Mouse (Mus musculus) testis, adult 2 months (tissue): ENCODE measurements around the gene Pias1. TPM values are rescaled to one million over a fixed set of nuclear protein-coding genes. Genes with fewer than 3 reads are reported as not detected.

Experiments
- H3K27ac ChIP-seq: fragments of 200-500 bp; 2 replicates; pipeline ENCODE4 v1.5.1; 2012; ENCODE audit warnings: low read depth, low read length; ENCODE audit not compliant: control insufficient read depth, insufficient read depth
- H3K27me3 ChIP-seq: fragments of 200-500 bp; 2 replicates; pipeline ENCODE4 v1.6.1; 2012; ENCODE audit warnings: mild to moderate bottlenecking, low read length, moderate library complexity; ENCODE audit not compliant: control insufficient read depth, insufficient read depth
- H3K36me3 ChIP-seq: fragments of 200-500 bp; 2 replicates; pipeline ENCODE4 v1.6.1; 2012; ENCODE audit warnings: mild to moderate bottlenecking, low read length; ENCODE audit not compliant: control insufficient read depth, insufficient read depth
- H3K4me1 ChIP-seq: fragments of 200-500 bp; 2 replicates; pipeline ENCODE4 v1.6.1; 2012; ENCODE audit warnings: low read length; ENCODE audit not compliant: control insufficient read depth, insufficient read depth
- H3K4me3 ChIP-seq: fragments of 200-500 bp; 2 replicates; pipeline ENCODE4 v1.5.1; 2012; ENCODE audit warnings: low read depth, mild to moderate bottlenecking, low read length, moderate library complexity, mixed read lengths; ENCODE audit not compliant: control insufficient read depth
- CTCF ChIP-seq: fragments of 200-500 bp; IDR thresholded peaks from 2 replicates; pipeline ENCODE4 v1.5.1; 2012; ENCODE audit warnings: low read depth, mild to moderate bottlenecking, inconsistent platforms, low read length, moderate library complexity; ENCODE audit not compliant: control insufficient read depth, insufficient read depth, insufficient replicate concordance
- POLR2A ChIP-seq: fragments of 200-500 bp; IDR thresholded peaks from 2 replicates; pipeline ENCODE4 v1.6.1; 2012; ENCODE audit warnings: low read depth, mild to moderate bottlenecking, inconsistent platforms, low read length, moderate library complexity; ENCODE audit not compliant: control insufficient read depth
- polyA plus RNA-seq: library from polyadenylated mRNA; depleted of rRNA; stranded (reverse); fragments of >200 nt; gene quantifications from 2 replicates; pipeline ENCODE4 v1.2.3, GENCODE M21; 2012; rRNA removed

The Pias1 gene
- polyA plus RNA-seq, result 215 and 280 TPM in 2 replicates

DNA sequence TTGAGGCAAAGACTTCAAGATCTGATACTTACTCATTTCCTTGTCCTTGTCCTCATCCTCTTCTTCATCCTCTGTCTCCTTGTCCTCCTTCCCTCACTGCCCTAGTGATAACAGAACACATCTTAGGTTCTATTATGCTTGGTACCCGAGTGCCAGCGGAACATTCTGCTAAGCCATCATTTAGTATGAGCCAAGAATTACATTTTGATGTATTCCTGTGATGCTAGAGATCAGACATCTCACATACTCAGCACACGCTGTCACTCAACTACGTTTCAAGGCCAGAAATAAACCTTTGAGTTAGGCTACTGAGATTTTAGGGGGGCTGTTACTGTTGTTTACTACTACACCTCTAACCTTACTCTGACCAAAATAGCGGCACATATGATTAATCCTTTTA, at the start of gene Pias1:
Gene Pias1, minus strand, starts transcription at position 101 of the 400 bp plus-strand sequence.
- H3K36me3 ChIP-seq, result no peaks in the 10 kb centered on the region
- H3K27ac ChIP-seq, result no peak within 1 kb of the TSS
- TF ChIP-seq POLR2A (no peak), CTCF (no peak)
- H3K4me1 ChIP-seq, result no peaks in the 10 kb centered on the region
- peak within 1 kb of the TSS; percentile 77 for H3K4me3 ChIP-seq
- no peaks in the 10 kb centered on the region for H3K27me3 ChIP-seq

DNA sequence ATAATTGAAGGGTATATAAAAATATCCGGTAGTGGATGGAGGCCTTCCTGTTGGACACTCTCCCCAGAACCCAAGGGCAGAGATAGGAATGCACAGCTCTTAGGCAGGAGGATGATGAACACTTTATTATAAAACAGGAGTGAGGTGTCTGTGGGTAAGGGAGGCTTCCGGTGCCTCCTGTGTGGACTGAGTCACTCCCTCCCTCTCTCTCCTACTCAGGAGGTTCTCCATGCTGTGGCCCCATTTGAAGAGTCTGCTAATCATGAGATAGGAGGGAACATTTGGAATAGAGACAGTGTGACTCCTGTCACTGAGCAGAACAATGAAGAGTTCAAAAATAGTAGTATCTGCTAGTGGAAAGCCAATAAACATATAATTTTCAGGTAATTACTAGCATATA, 47.7 kb upstream of the Pias1 start:
- Histone ChIP-seq H3K27me3 (no peaks in the 10 kb centered on the region), H3K4me1 (peaks cover 4% of the 10 kb centered on the region; the same call in 1 of the 2 replicates), H3K27ac (no peak overlapping the region), H3K4me3 (no peak overlapping the region), H3K36me3 (no peaks in the 10 kb centered on the region)
- TF ChIP-seq POLR2A (no peak), CTCF (no peak)

DNA sequence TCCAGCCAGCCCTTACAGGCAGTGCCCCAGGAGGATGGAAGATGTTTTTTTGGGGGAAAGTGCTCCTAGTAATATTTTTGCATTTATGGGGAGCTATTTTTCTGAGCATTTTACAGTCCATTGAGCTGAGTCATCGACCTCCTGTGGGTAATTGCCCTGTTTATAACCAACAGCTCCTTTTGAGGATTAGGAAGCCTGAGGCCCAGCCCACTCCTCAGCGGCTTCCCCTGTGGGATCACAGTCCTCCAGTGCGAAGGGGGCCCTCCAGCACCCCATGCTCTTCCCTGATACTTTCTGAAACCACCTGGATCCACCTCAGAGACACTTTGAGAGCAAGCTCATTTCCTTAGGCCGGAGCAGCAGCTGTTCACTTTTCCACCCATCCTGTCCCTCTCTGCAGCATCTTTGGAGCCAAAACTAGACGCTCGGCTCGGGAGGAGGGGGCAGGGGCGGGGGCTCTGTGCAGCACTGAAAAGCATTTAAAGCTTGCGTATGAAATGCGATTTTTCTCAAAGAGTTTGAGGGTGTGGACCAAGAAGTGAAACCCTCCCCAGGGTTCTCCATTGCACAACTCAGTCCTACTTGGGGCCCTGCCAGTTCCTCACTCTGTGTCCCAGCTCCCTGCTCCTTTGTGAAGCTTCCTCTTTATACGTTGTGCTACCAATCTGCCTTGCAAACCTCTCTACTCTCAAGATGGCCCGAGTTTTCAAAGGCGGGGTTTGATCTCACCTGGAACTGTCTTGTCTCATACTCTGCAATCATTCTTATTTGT, 43.5 kb upstream of the Pias1 start:
- Histone ChIP-seq H3K27me3 (no peaks in the 10 kb centered on the region), H3K4me3 (no peak overlapping the region), H3K4me1 (peaks cover 4% of the 10 kb centered on the region; the same call in 1 of the 2 replicates), H3K36me3 (no peaks in the 10 kb centered on the region), H3K27ac (no peak overlapping the region)
- TF ChIP-seq POLR2A (no peak), CTCF (no peak)

DNA sequence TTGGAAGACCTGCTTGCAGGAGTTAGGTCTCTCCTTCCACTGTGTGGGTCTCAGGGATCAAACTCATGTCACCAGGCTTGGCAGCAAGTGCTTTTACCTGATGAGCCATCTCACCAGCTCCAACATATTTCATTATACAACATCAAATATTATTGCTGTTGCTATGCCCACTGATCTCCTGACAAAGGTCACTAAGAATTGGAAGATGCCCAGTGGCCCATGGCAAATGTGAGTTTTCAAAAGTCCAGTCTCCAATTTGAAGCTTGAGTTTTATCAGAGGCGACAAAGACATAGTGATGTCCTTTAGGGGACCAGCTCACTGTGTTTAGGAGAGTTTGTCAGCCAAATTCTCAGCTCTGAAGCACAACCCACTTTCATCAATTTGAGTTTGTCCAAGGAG, 34.8 kb upstream of the Pias1 start:
- H3K4me3 ChIP-seq, result no peak overlapping the region
- no peaks in the 10 kb centered on the region for H3K4me1 ChIP-seq
- H3K27me3 ChIP-seq, result no peaks in the 10 kb centered on the region
- H3K27ac ChIP-seq, result no peak overlapping the region
- TF ChIP-seq POLR2A (no peak), CTCF (no peak)
- H3K36me3 ChIP-seq, result no peaks in the 10 kb centered on the region

DNA sequence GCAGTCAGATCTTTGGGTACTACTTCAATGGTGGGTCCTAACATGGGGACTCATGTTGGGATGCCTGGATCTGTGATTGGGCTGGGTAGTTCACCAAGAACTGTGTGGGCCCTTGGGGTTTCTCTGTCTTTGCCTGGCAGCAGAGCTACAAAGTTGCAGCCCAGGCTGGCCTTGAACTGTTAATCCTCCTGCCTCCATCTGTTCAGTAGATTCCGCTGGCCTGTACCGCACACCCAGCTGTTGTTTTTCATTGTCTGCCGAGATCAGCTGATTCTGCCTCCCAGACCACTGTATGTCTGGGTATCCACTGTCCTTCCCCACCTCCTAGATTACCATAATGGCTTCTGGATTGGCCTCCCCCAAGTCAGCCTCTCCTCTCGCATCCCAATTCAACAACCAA, 19.6 kb upstream of the Pias1 start:
- H3K27ac ChIP-seq, result no peak overlapping the region
- H3K36me3 ChIP-seq, result no peaks in the 10 kb centered on the region
- TF ChIP-seq POLR2A (no peak), CTCF (no peak)
- H3K27me3 ChIP-seq, result no peaks in the 10 kb centered on the region
- H3K4me3 ChIP-seq, result no peak overlapping the region
- H3K4me1 ChIP-seq, result no peaks in the 10 kb centered on the region; the same call in 1 of the 2 replicates

DNA sequence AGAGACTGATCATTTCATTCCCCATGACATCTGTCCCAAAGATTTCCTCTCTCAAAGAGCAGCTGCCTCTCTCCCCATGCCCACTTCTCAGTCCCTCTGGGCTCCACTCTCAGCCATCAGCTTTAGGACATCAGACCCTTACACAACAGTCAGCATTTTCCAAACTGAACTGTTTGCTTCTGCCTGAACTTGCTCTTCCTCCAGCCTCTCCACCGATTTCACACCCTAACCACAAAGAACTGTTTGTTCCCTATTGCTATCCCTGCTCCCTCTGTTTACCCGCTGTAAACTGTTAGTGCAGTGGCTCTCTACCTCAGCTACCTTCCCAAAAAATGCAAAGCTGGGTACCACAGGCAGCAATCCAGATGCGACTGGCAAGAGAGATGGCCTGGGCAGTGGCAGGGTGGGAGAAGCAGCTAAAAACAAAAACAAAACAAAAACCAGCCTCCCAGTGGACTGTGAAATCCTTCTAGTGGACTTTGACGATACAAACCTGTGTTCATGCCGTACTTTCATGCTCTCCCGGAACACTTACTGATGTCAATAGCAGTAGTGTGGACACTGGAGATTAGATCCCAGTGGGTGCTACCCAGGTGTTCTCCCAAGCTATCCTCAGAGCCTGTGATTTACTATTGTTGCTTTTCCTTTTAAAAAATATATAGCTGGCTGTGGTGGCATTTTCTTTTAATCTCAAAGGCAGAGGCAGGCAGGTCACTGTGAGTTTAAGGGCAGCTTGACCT, 18.5 kb upstream of the Pias1 start:
- H3K4me3 ChIP-seq, result no peak overlapping the region

DNA sequence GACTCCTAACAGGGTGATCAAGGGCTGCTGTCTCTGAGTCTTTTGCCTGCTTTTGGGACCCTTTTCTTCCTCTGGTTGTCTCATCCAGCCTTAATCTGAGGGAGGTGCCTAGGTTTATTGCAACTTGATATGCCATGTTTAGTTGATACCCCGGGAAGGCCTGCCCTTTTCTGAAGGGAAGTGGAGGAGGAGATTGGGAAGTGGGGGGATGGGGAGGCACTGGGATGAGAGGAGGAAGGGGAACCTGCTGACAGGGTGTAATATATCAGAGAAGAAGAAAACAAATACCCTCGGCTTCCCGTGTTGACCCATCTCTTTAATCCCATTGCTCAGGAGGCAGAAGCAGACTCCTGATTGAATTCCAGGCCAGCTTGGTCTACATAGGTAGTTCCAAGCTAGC, 10.8 kb upstream of the Pias1 start:
- no peak overlapping the region for H3K4me3 ChIP-seq
- no peaks in the 10 kb centered on the region for H3K36me3 ChIP-seq
- H3K4me1 ChIP-seq, result no peaks in the 10 kb centered on the region
- TF ChIP-seq CTCF (no peak), POLR2A (no peak)
- H3K27ac ChIP-seq, result no peak overlapping the region
- H3K27me3 ChIP-seq, result no peaks in the 10 kb centered on the region

More for the DNA sequence above, 18.5 kb upstream of the Pias1 start:
- no peak for TF ChIP-seq CTCF
- TF ChIP-seq POLR2A, result no peak
- Histone ChIP-seq H3K4me1 (no peaks in the 10 kb centered on the region; the same call in 1 of the 2 replicates), H3K36me3 (no peaks in the 10 kb centered on the region), H3K27me3 (no peaks in the 10 kb centered on the region), H3K27ac (peak overlapping the region; percentile 66; the same call in 1 of the 2 replicates)
